Mouse (Mus musculus) heart, adult 2 months (tissue): ENCODE measurements around the gene Cd59b.

ENCODE experiments used
- EP300 ChIP-seq: fragments of 200-500 bp; IDR thresholded peaks from 2 replicates; pipeline ENCODE4 v1.6.1; 2011; ENCODE audit warnings: low read depth, low read length, control low read depth; ENCODE audit not compliant: insufficient read depth
- POLR2A ChIP-seq: fragments of 200-500 bp; IDR thresholded peaks from 2 replicates; pipeline ENCODE4 v1.6.1; 2011; ENCODE audit warnings: mild to moderate bottlenecking, low read depth, low read length, control low read depth; ENCODE audit not compliant: insufficient read depth

GRCm38 (mm10) chr2:104109528-104109927 lies 39.9 kb downstream of the Cd59b start:
- TF ChIP-seq EP300 (no peak), POLR2A (no peak)
